Mouse (Mus musculus) yolk sac, embryonic 10.5 days (tissue): ENCODE data around the gene Atp13a2.

ENCODE experiments used
- DNase-seq: peaks from one replicate; pipeline ENCODE4 v3.0.0-alpha.2; 2017; ENCODE audit warnings: low spot score

Gene Atp13a2

DNA sequence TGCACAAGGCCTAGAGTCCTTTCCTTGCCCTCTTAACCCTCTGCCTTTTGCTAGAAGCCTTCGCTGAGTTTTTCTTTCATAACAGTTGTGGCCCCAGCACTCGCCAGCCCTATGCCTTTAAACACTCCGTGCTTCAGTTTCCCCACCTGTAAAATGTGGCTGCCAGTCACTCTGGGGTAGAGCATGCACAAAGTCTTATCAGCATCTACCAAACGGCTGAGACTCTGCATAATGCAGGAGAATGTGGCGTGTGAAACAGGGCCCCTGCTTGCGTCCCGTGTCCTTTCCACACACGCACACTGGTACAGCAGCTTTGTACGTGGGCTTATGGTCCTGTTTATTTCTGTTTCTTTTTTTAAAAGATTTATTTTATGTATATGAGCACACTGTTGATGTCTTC, 10.1 kb downstream of the Atp13a2 start:
- no peak for DNase-seq

DNA sequence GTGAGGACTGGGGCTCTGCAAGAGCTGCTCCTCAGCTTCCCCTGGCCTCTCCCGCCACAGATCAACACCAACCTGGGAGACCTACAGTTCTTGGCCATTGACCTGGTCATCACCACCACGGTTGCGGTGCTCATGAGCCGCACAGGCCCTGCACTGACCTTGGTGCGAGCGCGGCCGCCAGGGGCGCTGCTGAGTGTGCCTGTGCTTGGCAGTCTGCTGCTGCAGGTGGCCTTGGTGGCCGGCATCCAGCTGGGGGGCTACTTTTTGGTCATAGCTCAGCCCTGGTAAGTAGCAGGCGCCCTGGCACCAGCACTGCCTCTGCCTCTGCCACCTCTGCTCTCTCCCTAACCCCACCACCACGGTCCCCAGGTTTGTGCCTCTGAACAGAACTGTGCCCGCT, 19.3 kb downstream of the Atp13a2 start:
- no peak for DNase-seq

DNA sequence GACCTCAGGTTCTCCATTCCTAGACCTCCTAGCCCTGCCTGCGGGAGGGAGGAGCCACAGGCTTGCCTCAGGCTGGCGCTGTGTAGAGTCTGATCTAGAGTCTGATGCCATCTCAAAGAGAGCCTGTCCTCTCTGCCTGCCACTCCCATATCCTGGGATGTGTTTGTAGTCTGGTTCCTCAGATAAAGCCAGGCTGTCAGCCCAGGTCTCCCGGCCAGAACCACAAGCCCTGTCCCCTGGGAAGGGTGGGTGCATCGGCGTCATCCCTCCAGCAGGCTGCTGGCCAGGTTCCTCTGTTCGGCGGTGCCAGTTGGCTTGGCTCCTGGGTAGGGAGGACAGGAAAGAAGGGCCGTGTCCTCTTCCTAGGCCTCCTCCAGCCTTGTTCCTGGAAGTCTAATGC, 21.4 kb downstream of the Atp13a2 start:
- no peak for DNase-seq

DNA sequence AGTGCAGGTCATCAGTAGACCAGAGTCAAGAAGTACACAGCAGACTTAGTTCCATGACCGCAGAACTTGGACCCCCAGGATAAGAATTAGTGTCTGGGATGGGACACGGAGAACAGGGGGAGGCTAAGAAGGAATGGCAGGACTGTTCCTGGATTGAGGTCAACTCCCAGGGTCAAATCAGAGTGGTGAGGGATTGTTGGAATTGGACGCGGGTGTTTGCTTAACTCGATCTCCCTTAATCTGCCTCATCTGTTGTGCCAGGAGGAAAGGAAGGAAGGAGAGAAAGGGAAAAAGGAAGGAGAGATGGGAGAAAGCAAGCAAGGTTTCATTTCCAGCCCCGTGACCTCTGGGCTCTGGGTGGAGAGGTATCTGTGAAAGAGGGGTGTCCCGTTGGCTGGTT, 23.4 kb downstream of the Atp13a2 start, which contains the start of gene Mfap2:
Mfap2 (plus strand) TSS at position 301 of the 400 bp plus-strand sequence.
- DNase-seq: no peak

DNA sequence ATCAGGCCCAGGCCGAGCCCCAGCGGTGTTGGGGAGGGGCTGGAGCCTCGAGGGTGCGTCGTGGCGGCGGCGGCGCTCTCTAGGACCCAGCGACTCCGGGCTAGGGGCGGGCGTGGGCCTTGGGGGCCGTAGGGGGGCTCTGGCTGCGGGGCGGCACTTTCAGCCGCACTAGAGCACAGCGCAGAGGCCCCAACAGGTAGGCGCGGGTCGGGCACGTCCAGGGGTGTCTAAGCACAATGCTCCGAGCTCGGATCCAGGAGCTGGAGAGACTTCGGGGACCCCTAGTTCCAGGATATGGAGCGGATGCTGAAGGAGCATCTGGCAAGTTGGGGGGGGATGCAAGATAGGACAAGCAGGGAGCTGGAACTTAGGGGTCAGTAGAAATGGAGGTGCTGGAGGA, 23.9 kb downstream of the Atp13a2 start:
- DNase-seq: peak; percentile 60

DNA sequence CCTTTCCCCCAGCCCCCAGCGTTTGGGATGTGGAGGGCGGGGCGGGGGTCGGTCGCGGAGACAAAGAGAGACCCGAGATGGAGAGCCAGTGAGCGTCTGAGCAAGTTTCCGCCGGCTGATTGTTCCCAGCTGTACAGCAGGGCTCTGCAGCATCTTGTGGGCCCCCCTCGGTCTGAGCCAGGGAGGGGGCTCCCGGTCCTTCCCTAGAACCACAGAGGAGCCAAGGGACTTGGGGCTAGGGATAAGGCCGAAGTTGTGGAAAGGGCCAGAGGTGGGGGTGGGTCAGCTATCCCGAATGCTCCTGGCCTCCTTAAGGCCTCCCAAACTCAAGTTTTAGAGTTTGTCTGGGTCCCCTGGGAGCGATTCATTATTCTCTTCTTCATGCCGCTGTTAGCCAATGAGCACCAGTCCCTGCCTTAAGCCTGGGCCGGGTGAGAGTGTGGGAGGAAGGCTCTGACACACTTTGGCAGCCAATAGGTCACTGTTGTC, 24.3 kb downstream of the Atp13a2 start:
- DNase-seq: no peak

DNA sequence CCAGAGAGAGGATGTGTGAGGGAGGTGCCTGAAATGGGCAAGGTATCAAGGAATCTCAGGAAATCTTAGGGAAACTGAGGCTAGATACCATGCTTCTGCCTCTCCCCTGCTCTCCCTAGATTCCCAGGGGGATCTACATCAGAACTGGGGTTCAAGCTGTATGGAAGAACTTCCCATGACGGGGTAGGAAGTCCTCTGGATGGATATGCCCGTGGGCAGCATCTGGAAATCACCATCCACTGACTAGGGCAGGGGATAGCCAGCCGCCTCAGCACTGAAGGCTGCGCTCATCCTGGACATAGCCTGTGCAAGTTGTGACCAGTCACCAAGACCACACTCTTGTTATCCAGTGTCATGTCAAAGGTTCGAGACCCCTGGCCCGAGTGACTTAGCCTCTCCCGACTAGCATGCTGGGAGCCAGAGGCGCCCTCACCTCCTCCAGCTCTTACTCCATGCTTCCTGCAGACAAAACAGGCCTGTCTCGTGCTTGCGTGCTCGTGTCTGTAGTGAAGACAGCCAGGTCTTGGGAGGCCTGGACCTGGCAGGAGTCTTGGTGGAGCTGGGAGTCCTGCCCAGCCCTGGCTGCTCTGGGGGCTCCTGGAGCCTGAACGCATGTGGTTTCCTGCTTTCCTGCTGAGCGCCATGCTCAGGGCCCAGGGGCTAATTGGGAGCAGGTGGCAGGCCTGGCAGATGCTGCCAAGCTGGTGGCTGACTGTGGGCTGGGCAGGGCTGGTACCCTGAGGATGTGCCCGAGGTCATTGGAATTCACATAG, 25.1 kb downstream of the Atp13a2 start:
- no peak for DNase-seq

DNA sequence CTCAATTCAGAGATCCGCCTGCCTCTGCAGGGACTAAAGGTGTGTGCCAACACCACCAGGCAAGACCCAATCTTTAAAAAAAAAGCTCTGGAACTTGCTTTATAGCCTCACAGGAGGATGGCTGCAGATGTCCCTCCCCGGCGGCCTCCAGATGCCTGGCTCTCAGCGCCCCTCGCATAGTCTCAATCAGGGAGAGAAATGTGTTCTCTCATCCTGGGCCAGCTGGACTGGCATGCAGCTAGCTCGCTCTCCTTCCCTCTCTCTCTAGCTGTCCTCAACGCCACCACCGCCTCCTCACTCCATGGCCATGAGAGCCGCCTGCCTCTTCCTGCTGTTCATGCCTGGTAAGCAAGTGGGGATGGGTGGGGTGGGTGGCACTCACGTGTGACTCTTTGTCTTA, 25.9 kb downstream of the Atp13a2 start:
- DNase-seq: no peak

DNA sequence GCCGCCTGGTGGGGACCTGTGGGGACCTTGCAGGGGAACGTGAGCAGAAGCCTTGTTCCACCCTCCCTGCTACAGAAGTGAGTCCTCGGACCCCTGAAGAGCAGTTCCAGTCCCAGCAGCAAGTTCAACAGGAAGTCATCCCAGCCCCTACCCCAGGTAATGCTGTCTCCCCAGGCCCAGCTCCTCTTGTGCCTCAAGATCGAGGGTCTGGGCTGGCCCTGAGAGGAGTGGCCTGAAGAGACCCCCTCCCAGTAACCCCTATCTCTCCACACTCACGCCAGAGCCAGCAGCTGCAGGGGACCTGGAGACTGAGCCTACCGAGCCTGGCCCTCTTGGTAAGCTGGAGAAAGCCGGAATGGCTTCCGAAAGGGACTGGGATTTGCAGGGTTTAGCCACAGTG, 27.4 kb downstream of the Atp13a2 start:
- DNase-seq: no peak

DNA sequence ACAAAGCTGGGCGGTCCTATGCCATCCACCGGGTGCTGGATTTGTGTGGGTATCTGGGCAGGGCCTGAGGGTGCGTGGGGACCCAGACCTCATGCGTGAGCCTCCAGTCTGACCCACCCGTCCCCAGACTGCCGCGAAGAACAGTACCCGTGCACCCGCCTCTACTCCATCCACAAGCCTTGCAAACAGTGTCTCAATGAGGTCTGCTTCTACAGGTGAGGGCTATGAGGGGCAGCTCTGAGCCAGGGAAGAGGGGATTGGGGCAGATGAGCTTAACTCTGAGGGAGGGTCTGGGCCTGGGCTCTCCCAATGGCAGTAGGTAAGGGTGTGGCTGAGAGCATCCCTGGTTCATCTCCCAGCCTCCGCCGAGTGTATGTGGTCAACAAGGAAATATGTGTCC, 28.2 kb downstream of the Atp13a2 start:
- no peak for DNase-seq

DNA sequence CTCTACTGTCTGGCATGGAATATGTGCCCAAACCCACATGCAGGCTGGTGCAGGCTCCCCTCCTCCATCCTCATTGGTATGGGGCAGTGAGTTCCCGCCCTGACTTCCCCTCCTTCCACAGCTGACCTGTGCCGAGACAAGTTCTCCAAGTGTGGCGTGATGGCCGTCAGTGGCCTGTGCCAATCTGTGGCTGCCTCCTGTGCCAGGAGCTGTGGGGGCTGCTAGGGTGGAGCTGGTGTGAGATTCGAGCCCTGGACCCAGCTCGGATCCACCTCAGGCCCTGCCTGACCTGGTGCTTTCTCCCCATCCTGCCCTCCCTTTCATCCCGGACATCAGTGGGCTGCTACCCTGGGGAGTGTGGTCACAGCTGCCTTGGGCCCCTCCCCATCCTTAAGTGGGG, 28.7 kb downstream of the Atp13a2 start:
- no peak for DNase-seq

DNA sequence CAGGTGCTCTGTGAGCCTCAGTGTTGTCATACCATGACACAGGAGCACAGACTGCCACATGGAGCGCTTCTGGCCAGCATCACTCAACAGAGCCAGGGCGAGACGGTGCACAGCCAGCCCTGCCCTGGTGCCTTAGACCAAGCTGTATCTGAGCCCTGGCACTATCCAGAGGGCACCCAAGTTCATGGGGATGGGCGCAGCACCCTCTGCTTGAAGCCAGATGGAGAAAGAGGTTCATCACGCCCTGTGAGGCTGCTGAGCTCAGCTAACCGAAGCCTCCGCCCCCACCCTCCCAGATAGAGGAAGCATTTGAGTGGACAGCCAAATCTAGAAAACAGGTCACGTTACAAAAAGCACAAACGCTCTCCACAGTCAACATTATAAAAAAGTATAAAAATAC, 29.6 kb downstream of the Atp13a2 start:
- DNase-seq: no peak

DNA sequence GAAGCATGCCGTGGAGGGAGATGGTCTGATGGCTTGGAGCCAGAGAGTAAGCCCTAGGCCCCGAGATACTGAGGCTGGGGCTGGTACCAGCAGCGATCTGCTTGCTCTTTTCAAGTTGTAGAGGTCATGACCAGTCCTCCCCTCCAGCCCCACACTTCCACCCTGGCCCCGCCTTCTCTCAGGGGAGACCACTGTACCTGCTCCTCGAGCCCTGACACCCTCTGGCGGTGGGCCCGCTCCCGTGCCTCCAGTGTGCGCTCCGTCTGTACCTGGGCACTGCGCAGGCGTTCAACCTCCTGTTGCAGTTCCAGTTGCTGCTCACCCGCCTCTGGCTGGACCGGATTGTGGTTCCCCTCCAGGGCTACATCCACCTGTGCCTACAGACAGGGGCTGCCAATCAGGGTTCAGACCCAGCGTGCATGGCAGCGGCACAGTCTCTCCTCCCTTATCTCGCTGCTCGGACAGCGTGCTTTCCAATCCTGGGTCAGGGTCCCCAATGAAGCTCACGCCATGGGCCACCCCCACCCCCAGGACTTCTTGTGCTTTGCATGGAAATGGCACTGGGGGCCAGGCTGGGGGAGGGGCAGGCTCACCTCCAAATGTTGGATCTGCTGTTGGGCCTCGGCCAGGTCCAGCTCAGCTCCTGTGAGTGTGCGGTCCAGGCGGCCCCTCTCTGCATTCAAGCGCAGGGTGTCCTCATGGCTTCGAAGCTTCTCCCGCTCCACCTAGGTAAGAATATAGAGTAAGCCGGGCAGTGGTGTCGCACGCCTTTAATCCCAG, 31.2 kb downstream of the Atp13a2 start:
- no peak for DNase-seq

DNA sequence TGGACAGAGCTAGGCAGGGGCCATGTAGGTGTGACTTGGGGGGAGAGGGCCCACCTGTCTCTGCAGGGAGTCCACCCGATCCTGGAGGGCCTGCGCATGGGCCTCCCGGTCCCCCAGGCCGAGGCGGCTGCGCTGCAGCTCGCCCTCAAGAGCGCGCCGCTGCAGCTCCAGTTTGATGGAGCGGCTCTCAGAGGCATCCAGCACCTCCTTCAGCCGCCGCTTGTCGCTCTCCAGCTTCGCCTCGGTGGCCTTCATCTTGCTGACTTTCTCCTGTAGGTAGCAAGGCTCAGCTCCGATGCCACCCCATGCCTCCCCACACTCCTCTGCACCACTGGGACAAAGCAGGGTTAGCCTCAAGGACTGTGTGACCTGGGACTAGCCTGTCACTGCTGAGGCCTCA, 33.5 kb downstream of the Atp13a2 start:
- no peak for DNase-seq

DNA sequence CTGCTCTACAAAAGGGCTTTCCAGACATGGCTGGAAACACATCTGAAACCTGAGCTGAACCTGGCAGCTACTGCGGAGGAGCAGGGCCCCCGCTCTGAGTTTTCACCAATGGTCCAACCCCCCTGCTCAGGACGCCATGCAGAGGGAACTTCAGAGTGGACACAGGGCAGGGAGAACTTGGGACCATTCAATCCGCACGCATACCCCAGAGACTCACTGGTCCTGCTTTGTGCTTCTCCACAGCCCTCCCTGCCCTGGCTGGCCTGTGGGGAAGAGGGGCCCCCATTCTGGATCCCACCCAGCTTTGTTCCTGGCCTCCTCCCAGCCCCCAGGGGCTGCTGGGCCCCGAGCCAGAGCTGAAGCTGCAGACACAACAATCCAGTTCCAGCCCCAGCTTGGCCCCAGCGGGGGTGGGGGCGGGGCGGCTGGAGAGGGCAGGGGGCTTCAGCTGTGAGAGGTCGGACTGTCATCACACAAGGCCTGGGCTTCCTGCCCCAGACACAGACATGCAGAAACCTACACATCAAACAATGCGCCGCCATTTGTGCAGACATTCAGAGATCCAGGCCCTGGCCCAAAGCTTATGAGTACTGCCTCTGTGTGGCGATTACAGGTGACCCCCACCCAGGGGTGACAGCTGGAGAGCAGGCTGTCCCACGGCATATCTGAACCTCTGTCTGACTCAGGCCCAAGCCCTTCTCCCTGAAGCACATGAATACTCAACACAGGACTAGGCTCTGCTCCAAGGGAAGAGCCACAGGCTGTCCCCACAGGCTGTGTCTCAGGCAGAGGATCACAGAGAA, 34.3 kb downstream of the Atp13a2 start:
- peak; percentile 28 for DNase-seq

DNA sequence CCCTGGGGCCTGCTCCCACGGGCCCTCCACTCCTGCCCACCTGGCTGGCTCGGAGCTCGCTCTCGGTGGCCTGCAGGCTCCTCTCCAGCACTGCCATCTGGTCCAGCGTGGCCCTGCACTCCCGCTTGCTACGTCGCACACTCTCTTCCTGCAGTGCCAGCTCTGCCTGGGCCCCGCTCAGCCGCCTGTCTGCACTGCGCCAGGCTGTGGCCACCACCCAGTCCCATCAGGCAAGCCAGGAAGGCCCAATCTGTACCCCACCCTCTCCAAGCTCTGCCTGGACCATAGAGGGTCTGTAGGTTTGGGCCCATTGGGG, 34.9 kb downstream of the Atp13a2 start:
- DNase-seq: no peak

DNA sequence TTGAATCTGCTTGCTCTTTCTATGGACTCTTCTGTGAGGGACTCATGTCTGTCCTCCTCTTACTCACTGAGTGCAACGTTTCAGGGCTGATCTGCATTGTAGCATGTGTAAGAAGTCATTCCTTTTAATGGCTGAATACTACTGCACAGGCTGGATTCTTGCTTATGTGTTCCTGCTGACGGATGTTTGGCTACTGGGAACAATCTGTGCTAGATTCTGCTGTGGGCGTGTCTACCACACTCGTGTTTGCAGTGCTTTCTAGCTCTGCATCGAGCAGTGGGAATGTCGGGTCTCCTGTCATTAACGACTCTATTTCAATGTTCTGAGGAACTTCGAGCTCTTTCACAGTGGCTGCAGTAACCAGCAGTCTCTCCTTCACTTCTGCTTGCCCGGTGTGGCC, 37.4 kb downstream of the Atp13a2 start:
- DNase-seq: no peak

DNA sequence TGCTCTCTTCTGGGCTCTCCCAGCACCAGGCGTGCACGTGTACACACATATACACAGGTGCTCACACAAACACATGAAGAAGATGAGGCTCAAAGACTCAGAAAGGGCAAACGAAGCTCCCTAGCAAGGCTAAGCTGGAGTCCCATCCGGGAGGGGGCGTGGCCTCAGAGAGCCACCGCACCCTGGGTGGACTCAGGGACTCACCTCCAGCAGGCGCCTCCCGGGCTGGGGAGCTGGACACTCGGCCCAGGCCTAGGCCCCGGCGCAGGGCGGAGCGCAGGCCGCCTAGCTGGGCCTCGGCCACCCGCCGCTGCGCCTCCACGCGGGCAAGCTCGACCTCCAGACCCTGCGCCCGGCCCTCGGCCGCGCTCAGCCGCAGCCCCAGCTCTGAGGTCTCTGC, 38.3 kb downstream of the Atp13a2 start:
- no peak for DNase-seq

DNA sequence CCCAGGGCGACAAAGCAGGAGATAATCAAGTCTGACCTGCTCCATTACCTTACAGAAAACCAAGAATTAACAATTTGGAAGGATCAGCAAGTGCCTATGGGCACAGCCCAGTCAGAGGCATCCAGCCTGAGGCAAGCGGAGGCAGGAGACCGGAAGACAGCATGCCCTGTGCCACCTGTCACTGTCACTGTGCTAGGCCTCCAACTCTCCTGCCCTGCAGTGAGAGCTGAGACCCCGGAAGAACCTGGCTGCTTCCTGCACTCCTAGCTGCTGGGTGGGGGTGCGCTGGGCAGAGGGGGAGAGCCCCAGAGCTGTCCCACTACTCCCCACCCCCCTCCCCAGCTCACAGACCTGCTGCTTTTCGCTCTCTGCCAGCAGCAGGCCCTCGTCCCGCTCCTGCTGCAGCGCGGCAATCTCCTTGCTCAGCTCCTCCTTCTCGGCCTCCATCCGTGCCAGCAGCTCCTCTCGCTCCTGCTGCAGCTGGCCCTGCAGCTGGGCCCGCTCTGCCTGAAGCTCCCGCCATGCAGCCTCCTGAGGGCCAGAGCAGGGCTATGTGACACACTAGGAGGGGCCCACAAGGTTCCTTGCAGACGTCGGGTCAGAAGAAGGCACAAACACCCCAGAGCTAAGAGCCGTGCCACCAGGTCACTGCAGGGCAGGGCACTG, 44.0 kb downstream of the Atp13a2 start:
- DNase-seq: no peak

DNA sequence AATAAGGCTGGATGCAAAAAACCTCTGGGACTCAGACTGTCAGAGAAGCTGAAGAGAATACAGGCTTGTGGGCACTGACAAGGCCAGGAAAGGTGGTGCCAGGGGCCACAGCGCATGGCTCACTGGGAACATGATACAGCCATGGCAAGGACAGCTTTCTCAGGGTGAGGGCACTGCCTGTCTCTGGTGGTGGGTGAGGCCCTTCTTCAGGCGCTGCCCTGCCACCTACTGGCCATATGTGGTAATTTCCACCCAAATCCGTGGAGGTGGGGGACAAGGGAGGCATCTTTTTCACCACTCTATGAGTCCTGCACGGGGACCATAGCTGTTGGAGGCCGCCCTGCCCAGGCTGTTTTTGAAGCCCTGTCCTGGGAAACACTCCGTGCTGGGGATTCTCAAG, 45.1 kb downstream of the Atp13a2 start:
- peak; percentile 51 for DNase-seq

DNA sequence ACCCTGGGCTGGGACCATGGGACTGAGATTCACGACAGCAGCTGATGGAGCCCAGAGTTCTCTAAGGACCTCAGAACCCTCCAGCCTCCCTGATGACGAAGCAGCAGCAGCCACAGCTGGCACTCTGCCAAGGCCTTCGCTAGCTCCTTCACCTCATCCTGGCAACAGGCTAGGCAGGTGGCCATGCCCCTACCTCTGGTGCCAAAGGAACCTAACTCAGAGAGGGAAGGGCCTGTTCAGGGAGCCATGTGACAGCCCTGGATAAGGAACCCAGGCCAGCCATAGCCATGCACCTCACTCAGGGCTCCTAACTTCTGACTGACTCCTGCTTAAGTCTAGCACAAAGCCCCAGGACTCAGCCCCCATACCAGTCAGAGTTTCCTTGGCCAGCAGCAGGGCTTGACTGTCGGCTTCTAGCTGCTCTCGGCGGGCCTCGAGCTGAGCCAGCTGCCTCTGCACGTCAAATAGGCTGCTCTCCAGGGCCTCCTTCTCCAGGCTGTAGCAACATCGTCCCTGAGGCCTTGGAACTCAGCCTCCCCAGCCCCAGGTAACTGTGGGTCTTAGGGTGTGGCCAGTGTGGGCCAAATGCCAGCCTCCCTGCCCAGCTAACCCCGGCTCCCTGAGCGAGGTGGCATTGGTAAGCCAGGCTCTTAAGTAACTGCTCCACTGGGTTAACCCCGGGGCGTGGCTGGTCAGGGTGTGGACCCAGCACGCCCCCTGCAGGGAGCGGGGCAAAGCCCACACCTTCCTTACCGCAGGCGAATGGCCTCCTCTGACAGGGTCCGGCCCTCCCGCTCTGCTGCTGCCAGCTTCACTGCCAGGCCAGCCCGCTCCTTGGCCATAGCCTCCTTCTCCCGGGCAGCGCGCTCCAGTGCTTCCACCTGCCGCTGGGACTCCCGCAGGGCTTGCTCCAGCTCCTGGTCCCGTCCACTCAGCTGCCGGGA, 47.2 kb downstream of the Atp13a2 start:
- no peak for DNase-seq
